Mouse (Mus musculus): ENCODE results near the gene Slc34a1. TPM values are rescaled to one million over a fixed set of nuclear protein-coding genes. Genes with fewer than 3 reads are reported as not detected.
"Not testable (repeated sequence)": the region's sequence is repeated elsewhere in the genome, so short reads cannot be mapped to it uniquely, and the experiment has no call there.

Slc34a1 gene
- polyA plus RNA-seq, 2 experiments from 2014 or later, result not detected

DNA sequence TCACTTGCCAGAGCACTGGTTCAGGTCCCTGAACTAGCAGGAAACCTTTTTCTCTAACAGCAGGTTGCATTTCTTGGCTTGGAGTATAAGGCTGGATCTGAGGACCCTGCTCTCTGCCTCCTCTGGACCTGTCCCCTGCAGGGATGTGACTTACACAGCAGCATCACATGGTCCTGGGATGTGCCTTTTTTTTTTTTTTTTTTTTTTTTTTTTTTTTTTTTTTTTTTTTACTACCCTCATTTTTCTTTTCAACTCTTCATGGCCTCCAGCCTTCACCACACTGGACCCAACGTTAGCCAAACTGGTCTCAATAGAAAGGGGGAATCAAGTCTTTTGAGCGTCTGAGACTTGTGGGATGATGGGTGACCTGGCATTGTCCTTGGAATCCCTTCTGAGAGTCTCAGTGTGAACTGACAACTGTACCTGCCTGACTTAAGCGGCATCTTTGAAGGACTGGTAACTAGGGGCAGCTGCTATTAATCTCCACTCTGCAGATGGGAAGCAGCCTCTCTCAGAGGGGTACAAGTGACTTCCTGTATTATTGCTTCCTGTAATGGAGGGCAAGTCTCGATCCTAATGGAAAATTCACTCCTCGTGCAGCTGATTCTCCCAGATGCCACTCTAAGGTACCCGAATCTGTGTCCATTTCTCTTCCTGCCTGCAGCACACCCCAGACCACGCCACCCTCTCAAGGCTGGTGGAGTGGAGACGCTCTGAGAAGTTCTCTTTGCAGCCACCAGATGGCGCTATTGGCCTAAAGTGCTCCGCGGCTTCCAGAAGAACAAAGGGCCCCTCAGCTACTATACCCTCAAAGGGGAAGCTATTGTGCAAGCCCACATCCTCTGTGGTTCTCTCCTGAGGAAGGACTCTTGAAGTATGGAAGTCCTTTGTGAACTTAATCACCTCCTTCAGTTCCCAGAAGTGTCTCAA is 7.1 kb downstream of the Slc34a1 start:
- peak; percentile 96 for ATAC-seq

DNA sequence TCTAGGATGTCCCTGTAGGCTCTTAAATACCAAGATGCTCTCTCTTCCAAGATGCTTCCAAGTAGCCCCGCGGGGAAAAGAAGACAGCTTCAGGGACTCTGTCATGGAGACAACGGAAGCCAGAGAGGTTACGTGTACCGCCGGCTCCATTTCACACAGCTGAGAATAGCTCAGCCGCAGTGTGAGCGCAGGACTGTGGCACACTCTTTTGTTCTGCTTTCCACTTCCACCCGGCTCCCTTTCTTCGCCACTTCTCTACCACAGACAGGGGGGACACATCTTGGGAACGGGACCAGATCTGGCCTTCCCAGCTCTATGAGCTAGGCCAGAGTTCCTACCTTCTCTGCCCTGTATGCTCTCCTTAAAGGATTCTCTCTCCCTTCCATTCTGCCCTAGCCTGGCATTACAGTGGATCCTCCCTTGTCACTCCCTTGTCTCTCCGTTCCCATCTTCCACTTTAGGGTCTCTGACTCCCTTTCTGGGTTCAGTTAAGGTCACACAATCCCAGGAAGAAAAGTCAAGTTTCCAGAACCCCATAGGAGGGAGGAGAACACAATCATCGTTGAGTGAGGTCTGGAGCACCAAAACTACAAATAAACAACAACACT is 7.9 kb downstream of the Slc34a1 start:
- peak; percentile 69 for ATAC-seq

DNA sequence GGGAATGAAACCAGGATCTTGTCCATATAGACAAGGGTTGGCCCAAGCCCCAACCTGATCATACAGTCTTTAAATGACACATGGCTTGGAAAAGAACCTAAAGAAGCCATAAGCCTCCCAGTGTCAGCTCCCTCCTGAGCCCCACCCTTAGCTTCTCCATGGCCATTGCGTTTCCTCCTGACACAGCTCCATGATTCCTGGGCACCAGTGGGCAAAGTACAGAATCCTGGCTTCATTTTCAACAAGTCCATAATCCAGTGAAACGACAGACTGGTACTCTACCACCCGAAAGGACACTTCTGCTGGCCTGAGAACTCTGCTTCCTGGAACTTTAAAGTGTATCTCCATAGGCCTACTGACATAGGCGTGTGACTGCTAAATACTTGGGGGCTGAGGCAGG is 9.4 kb downstream of the Slc34a1 start:
- ATAC-seq, result no peak

DNA sequence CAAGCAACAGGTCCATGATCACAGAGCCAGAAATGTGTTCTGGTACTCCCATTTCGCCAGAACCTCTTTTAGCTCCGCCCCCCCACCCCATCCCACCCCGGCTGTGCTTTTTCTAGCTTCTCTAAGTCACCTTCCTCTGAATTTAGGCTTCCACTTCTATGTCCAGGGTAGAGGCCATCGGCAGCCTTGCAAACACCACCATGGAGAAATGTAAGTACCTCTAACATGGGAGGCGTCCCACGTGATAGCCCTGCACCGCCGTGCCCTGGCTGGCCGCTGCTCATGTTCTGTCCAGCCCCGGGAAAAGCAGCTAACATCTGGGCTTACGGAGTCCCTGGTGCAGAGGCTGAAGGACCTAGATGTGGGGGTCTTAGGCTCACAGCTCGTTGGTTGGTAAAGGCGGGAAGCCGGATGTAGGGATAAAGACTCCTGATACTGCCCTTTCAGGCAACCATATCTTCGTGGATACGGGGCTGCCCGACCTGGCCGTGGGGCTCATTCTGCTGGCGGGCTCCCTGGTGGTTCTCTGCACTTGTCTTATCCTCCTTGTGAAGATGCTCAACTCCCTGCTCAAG is 10.6 kb downstream of the Slc34a1 start:
- no peak for ATAC-seq

DNA sequence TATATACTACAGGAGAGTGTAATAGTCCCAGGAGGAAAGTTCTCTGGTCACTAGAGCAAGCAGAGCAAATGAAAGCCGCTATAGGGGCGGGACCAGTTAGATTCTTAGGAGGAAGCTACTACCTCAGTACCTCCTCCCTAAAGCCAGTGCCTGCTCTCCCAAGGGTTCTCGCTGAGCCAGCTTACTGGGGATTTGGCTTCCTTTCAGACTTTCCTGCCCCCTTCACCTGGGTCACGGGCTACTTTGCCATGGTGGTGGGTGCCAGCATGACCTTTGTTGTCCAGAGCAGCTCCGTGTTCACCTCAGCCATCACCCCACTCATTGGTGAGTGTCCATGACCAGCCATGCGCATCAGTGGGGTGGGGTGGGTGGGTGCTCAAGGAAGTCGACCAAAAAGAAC is 13.8 kb downstream of the Slc34a1 start:
- no peak for ATAC-seq

DNA sequence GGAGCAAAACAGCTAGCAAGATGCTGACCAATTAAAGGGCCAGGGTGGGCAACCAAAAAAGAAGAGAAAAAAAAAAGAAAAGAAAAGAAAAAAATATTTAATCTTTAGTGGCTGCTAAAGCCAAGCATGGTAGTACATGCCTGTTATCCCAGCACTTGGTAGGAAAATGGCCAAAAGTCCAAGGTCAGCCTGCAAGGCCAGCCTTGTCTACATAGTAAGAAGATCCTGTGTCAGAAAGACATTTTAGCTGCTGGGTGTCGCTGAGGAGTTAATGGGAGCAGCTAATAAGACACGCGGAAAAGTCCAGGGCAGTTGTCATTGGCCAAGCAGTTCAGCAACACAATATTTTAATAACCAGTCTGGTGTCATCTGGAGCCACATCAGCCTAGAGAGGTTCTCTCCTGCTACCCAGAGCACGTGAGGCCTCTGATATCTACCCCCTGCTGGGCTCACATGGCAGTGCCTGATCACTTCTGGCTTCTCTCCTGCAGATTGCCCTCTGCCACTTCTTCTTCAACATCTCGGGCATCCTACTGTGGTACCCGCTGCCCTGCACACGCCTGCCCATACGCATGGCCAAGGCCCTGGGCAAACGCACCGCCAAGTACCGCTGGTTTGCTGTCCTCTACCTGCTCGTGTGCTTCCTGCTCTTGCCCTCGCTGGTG is 14.8 kb downstream of the Slc34a1 start:
- ATAC-seq, result no peak

DNA sequence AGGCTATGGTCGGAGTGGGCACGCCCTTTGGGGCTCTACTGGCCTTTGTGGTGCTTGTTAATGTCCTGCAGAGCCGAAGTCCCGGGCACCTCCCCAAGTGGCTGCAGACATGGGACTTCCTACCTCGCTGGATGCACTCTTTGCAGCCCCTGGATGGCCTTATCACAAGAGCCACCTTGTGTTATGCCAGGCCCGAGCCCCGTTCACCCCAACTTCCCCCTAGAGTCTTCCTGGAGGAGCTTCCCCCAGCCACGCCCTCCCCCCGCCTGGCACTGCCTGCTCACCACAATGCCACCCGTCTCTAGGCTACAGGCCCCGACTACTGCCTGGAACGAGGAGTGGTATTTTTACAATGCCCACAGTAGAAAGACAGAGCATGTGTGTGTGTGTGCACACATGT is 15.3 kb downstream of the Slc34a1 start:
- no peak for ATAC-seq

DNA sequence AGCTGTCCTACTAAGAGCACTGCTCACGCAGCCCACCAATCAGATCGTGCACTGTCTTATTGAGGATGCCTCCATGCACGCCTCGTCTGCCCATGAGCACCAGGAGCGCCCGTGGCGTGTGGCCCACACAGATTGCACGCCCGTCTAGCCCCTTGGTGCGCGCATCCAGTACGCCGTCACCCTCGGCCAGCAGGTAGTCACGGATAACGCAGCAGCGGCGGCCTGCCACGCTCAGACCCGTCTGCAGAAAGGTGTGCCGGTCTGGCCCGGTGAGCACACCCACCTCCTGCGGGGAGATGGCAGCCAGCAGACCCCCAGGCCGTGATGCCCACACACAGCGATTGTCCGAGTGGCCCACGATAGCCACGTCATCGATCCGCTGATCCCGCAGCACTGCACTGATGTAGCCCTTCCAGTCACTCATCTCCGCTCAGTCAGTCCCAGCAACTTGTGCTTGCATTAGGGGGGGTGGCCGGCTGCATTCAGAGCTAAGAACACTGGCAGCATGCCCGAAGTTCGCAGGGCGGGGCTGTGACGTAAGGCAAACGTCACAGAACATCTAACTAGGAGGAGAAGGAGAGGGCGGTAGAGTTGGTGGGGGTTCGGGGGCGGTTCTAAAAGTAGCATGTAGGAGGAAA is 16.9 kb downstream of the Slc34a1 start, which contains the start of gene Pfn3:
Gene Pfn3 (minus strand): TSS at position 490 of the 638 bp plus-strand sequence.
- ATAC-seq, result no peak

DNA sequence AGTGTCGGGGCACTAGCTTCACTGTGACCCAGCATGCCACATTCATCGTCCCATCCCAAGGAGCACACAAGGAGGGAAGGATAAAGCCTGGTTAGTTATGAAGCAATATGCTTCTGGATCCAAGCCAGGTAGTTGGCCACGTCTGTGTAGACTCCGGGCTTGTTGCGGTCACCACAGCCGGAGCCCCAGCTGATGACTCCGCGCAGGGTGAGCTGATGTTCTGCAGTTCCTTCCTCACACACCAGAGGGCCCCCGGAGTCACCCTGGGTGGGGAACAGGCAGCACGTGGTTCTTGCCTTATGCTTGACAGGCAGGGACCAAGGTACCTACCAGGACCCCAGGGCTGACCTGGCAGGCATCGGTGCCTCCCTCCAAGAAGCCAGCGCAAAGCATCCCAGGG is 20.0 kb downstream of the Slc34a1 start:
- ATAC-seq, result peak; percentile 76

DNA sequence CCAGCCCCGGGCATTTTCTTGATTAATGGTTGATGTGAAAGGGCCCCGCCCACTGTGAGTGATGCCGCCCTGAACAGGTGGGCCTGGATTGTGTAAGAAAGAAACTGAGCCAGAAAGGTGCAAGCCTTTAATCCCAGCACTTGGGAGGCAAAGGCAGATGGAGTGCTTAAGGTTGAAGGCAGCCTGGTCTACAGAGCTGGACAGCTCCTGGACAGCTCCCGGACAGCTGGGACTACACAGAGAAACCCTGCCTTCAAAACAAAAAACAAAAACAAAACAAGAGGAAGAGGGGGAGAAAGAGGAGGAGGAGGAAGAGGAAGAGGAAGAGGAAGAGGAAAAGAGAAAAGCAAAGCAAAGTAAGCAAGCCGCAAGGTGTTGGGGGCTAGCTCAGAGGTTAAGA is 21.2 kb downstream of the Slc34a1 start:
- no peak for ATAC-seq

DNA sequence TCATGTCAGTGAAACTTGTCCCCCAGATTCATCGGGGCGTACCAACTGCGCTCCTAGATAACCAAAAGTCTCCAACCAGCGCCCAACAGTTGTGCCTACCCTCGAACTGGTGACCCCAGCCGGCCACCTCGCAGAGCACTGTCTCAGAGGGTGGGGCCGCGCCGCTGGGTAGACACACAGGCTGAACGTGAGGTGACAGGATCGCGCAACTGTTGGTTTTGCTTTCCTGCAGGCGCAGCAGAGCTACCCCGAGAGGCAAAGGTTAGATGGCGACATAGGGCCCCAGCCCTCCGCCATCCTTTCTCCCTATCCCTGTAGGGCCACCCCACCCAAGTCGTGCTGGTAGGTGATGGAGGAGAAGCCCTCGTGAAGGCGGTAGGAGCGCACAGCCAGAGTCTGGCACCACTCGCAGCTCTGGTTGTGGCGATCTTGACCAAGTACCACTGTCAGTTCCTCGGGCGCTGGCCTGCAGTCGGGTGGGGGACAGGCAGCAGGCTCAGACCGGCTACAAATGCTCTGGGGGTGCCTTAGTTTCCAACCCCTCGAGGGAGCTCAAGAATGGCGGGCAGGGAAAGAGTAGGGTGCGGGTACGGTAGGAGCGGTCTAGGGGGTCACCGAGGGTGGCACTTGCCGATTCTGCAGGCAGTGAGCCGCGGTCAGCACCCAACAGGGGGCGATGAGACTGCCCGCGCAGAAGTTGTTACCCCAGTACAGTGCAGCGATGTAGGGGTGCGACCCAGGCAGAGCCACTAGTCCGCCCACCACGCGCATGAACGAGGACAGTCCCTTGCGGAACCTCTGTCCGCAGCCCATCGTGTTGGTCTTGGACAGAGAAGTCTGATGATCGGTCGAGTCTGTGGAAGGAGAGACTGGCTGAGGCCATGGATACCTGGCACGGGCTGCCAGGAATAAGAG is 22.3 kb downstream of the Slc34a1 start:
- no peak for ATAC-seq

DNA sequence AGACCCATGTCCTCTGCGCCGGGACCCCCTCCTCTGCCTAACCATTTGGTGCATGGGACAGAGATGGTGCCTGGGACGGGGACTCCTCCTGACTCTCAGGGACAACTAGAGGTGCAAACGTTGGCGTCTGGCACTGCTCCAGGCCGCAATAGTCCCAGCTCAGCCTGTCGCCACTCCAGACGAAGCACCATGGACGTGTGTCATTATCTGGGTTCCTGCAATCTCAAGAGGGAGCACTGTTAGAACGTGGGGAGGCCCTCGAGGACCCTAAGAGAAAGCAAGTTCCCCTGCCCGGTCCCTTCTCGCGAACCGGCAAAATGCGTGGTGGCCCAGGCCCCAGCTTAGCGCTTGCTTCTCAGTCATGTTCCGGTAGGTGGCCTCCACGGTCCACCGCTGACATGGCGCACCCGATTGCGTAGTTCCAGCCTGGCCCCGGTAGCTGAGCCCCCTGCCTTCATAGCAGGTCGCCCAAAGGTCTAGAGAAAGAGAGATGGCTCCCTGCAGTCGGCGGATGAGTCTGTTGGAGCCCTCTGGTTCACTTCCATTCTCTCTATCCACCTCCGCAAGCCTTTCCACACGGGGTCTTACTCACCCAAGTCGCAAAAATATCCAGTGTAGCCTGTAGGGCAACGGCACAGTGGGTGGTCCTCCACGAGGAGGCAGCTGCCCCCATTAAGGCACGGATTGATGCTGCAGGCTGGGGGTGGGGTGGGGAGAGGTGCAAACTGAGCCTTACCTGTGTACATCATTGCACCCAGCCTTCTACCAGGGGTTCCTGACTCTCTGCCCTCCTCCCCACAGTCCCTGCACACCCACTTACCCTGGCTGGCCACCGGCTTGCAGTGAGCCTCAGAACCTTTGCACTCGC is 23.2 kb downstream of the Slc34a1 start:
- peak; percentile 84 for ATAC-seq

DNA sequence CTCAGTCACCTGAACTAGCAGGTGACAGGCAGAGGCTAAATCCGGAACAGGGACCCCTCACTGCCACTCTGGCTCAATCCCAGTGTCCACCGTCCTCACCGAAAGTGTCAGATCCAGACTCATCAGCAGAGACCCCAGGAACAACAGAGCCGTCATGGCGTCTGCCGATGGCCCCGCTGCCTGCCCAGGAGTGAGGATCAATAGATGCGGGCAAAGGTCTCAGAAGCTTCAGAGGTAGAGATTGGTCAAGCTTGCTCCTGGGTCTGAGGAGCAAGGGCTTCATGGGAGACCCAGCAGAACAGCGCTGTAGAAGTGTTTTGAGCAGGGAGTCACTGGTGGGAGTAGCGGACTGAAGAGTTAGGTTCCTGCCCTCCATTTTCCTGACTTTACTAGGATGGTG is 28.6 kb downstream of the Slc34a1 start, which contains the start of gene F12:
Gene F12 (minus strand): TSS at position 181 of the 400 bp plus-strand sequence.
- ATAC-seq, result no peak

DNA sequence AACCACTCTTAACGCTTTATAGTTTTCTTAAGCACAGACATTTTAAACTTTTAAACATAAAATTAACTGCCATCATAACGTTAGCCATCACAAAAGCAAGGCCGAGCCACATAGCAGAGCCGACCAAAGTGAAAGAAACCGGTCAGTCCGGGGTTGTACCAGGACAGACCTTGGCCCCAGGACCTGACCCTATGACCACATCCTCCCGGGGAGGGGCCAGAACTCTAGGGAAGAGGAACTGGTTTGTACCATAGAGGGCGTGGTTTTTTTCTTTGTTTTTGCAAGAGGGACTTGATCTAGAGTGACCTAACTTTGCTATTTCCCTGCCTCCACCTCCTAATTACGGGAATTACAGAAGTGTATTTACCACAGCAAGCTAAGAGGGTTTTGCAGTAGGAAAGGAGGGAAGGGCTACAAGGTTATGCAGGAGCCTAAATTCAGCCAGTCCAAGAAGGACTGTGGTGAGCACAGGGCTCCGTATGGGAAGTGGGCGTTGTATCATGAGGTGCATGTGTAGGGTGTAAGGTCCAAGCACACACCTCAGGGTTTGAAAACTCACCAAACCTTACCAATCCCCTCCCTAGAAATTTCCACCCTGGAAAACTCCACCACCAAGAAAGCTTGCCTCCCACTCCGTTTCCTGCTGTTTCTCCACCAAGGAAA is 31.4 kb downstream of the Slc34a1 start:
- ATAC-seq, result no peak

DNA sequence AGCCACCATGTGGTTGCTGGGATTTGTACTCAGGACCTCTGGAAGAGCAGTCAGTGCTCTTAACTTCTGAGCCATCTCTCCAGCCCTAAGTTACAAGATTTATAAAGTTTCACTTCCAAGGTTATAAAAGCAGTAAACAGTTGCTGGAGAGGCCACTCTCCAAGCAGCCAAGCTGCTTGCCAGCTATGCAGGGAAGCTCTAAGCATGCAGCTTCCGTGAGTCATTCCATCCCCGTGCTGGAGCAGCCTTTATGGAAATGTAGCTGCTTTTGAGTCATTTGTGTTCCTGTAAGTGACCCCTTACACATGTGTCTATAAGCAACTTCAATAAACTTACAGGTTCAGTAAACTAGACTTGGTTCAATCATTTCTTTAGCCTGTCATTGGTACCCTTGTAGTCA is 32.6 kb downstream of the Slc34a1 start:
- no peak for ATAC-seq

DNA sequence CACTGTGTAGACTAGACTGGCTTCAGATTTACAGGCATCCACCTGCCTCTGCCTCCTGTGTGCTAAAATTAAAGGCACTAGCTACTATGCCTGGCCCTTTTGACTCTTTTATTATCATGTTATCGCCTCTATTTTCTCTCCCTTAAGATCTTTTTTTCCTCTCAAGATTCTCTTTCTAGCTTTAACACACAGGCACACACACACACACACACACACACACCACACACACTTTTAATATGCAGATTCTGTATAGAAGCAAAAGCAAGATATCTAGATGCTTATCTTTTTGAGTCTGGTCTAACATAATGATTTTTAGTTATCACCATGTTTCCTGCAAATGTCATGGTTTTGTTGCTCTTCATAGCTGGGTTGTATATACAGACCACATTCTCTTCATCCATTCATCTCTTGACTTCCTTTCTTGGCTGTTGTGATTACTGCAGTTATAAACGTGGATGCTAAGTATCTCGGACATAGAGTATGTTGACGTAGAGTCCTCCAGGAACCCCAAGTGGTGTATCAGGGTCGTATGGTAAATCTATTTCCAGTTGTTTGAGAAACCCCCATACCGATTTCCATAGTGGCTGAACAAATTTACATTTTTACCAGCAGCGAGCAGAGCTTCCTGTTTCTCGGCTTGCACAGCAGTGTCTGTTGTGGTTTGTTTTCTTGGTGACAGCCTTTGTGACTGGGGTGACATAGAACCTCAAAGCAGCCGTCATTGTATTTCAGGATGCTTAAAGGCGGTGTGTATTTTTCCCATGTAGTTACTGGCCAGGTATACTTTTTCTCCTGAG is 34.1 kb downstream of the Slc34a1 start:
- peak; percentile 95 for ATAC-seq

DNA sequence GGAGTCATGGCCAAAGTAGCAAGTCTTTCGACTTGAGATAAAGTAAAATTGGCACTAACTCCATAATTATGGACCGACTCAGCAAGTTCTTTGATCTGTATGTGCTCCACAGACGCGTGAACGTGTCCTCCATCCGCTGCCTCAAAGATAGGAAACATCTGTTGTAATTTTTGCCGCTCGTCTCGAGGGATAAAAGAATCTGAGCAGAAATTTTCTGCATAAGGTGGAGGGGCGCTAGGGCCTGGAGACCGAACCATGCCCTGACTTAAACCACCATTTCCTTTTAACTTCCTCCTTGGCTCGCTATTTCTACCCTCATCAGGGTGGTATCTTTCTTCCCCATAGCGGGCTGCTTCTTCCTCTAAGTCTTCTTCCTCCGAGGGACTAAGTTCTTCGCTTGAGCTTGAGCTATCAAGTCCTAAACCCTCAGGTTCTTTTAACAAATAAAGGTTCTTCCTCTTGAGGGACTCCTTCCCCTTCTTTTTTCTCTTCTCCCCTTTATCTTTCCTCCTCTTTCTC is 39.2 kb downstream of the Slc34a1 start:
- not testable (repeated sequence) for ATAC-seq

DNA sequence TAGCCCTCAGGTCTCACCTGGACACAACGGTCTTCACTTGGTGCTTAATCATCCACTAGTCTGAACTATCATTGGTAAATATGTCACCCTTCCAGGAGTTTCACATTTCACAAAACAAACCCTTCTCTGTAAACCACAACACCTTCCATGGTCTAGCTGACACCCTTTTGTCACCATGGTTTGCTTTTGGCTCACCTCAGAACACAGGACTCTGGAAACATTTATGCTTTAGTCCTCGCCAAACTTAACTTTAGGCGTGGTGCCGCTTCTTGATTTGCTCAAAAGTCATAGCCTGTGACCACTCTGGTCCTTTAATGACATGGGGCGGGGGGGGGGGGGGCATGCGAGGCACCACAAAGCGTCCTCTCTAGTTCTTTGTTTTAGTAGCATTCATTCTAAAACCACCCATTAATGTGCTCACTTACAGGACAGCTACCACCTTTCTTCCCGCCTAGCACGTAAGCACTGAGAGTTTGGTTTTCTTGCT is 45.9 kb downstream of the Slc34a1 start:
- peak; percentile 40 for ATAC-seq

All from CD4-positive, CD25-positive, alpha-beta regulatory T cell, adult 4 months (primary cell).